Mouse (Mus musculus) lung, adult 2 months (tissue): ENCODE results near the gene Fdxacb1.

Experiments used
- CTCF ChIP-seq: fragments of 200-500 bp; IDR thresholded peaks from 2 replicates; pipeline ENCODE4 v1.5.1; 2011; ENCODE audit warnings: mild to moderate bottlenecking, low read length, control low read depth; ENCODE audit not compliant: insufficient read depth
- POLR2A ChIP-seq: fragments of 200-500 bp; IDR thresholded peaks from 2 replicates; pipeline ENCODE4 v1.6.1; 2011; ENCODE audit warnings: low read depth, mild to moderate bottlenecking, control low read depth, low read length, borderline replicate concordance; ENCODE audit errors: extremely low read depth

- TF ChIP-seq CTCF (no peak), POLR2A (no peak)
Observed at GRCm38 (mm10) chr9:50776162-50776760, 8.2 kb downstream of the Fdxacb1 start.
